Mouse (Mus musculus) spleen, postnatal 4 days (tissue): ENCODE measurements around the gene Sppl3.
A peak's percentile ranks its signal among the peaks of the same experiment; 100 is the strongest.

Experiments used
- DNase-seq, 2 experiments: peaks; one replicate each; pipeline ENCODE4 v3.0.0; 2022; ENCODE audit warnings: low spot score in 2 of 2

The Sppl3 gene

GRCm38 (mm10) chr5:114997327-114997726 is 13.6 kb upstream of the Sppl3 start:
- no peak for DNase-seq

- no peak for DNase-seq
Measured at GRCm38 (mm10) chr5:115000503-115000902, 10.4 kb upstream of the Sppl3 start.

- no peak for DNase-seq
Measured at GRCm38 (mm10) chr5:115001464-115001863, 9.5 kb upstream of the Sppl3 start.

GRCm38 (mm10) chr5:115002781-115003180 is 8.2 kb upstream of the Sppl3 start:
- DNase-seq: no peak

GRCm38 (mm10) chr5:115003224-115003873 is 7.6 kb upstream of the Sppl3 start:
- DNase-seq: no peak

- DNase-seq: no peak
Measured at GRCm38 (mm10) chr5:115007768-115008167, 3.2 kb upstream of the Sppl3 start.

- DNase-seq: no peak
Measured at GRCm38 (mm10) chr5:115008307-115008706, 2.6 kb upstream of the Sppl3 start.

GRCm38 (mm10) chr5:115009143-115009542 is 1.8 kb upstream of the Sppl3 start:
- DNase-seq: no peak

- DNase-seq: no peak
Measured at GRCm38 (mm10) chr5:115009961-115010360, 976 bp upstream of the Sppl3 start.

GRCm38 (mm10) chr5:115011217-115011518 is 231 bp downstream of the Sppl3 start:
- DNase-seq: peak in 1 of 2 experiments; percentile 20

GRCm38 (mm10) chr5:115011519-115012261 is 753 bp downstream of the Sppl3 start:
- peak; percentile 59 to 86 for DNase-seq

- no peak for DNase-seq
Measured at GRCm38 (mm10) chr5:115013436-115013835, 2.5 kb downstream of the Sppl3 start.

- DNase-seq: no peak
Measured at GRCm38 (mm10) chr5:115014570-115014969, 3.6 kb downstream of the Sppl3 start.

- no peak for DNase-seq
Measured at GRCm38 (mm10) chr5:115015121-115015520, 4.2 kb downstream of the Sppl3 start.

GRCm38 (mm10) chr5:115018270-115018669 is 7.3 kb downstream of the Sppl3 start:
- DNase-seq: peak in 1 of 2 experiments; percentile 39

- no peak for DNase-seq
Measured at GRCm38 (mm10) chr5:115018813-115019212, 7.9 kb downstream of the Sppl3 start.

- DNase-seq: no peak
Measured at GRCm38 (mm10) chr5:115022021-115022420, 11.1 kb downstream of the Sppl3 start.

GRCm38 (mm10) chr5:115026170-115026569 is 15.2 kb downstream of the Sppl3 start:
- no peak for DNase-seq

- DNase-seq: no peak
Measured at GRCm38 (mm10) chr5:115027109-115027508, 16.2 kb downstream of the Sppl3 start.

- DNase-seq: no peak
Measured at GRCm38 (mm10) chr5:115028920-115029319, 18.0 kb downstream of the Sppl3 start.

- no peak for DNase-seq
Measured at GRCm38 (mm10) chr5:115029509-115029908, 18.6 kb downstream of the Sppl3 start.

- DNase-seq: no peak
Measured at GRCm38 (mm10) chr5:115031576-115031975, 20.6 kb downstream of the Sppl3 start.

- DNase-seq: no peak
Measured at GRCm38 (mm10) chr5:115032620-115033019, 21.7 kb downstream of the Sppl3 start.

- DNase-seq: no peak
Measured at GRCm38 (mm10) chr5:115035217-115035616, 24.3 kb downstream of the Sppl3 start.
